Mouse (Mus musculus) granulocyte monocyte progenitor cell, adult 5-6 weeks (primary cell): ENCODE data around the gene A2ml1. TPM values are rescaled to one million over a fixed set of nuclear protein-coding genes. Genes with fewer than 3 reads are reported as not detected.

Source experiments
- ATAC-seq: replicated peaks from 2 replicates; pipeline ENCODE4 v1.8.0; 2016; ENCODE audit warnings: mild to moderate bottlenecking, moderate TSS enrichment, inconsistent platforms; ENCODE audit not compliant: poor library complexity, severe bottlenecking
- total RNA-seq, 2 experiments: library from RNA; stranded (forward) in 1 of 2; stranded (reverse) in 1 of 2; fragments of 200-712, 200-1000 nt in 1 of 2; fragments of >200 nt in 1 of 2; fragmentation: Nextera tagmentation in 1 of 2; gene quantifications; 2 replicates each; pipeline ENCODE4 v1.2.3; 2014 to 2017

Gene A2ml1
- total RNA-seq, 2 experiments from 2014 or later = 7.0 TPM; not detected in 1

- peak; percentile 44; the same call in 1 of the 2 replicates for ATAC-seq
These were observed 27.4 kb downstream of the A2ml1 start for GRCm38 (mm10) chr6:128554049-128554448.

GRCm38 (mm10) chr6:128549463-128550452 lies 31.6 kb downstream of the A2ml1 start:
- ATAC-seq = peak; percentile 35; the same call in 1 of the 2 replicates

- no peak for ATAC-seq
These were observed 32.9 kb downstream of the A2ml1 start for GRCm38 (mm10) chr6:128548532-128548931.

- ATAC-seq = peak; percentile 62
These were observed 36.0 kb downstream of the A2ml1 start for GRCm38 (mm10) chr6:128545402-128545801.

- ATAC-seq = no peak
These were observed 38.2 kb downstream of the A2ml1 start for GRCm38 (mm10) chr6:128543226-128543625.

GRCm38 (mm10) chr6:128535250-128535649 lies 46.2 kb downstream of the A2ml1 start:
- ATAC-seq = no peak

- ATAC-seq = no peak
These were observed 48.1 kb downstream of the A2ml1 start for GRCm38 (mm10) chr6:128533296-128533695.

GRCm38 (mm10) chr6:128532701-128533100 lies 48.7 kb downstream of the A2ml1 start:
- ATAC-seq = no peak

- ATAC-seq = no peak
These were observed 52.9 kb downstream of the A2ml1 start for GRCm38 (mm10) chr6:128528491-128528890.

- ATAC-seq = peak; percentile 75
These were observed 54.3 kb downstream of the A2ml1 start for GRCm38 (mm10) chr6:128527110-128527509.

GRCm38 (mm10) chr6:128526601-128527000 lies 54.8 kb downstream of the A2ml1 start, which contains the start of gene Pzp:
Pzp (minus strand) TSS chr6:128526720.
- ATAC-seq = no peak

- no peak for ATAC-seq
These were observed 55.6 kb downstream of the A2ml1 start for GRCm38 (mm10) chr6:128525801-128526200.

- no peak for ATAC-seq
These were observed 58.0 kb downstream of the A2ml1 start for GRCm38 (mm10) chr6:128523360-128523759.

GRCm38 (mm10) chr6:128519159-128519558 lies 62.2 kb downstream of the A2ml1 start:
- no peak for ATAC-seq

- no peak for ATAC-seq
These were observed 75.7 kb downstream of the A2ml1 start for GRCm38 (mm10) chr6:128505676-128506236.

- no peak for ATAC-seq
These were observed 76.7 kb downstream of the A2ml1 start for GRCm38 (mm10) chr6:128504743-128505142.

- ATAC-seq = no peak
These were observed 86.1 kb downstream of the A2ml1 start for GRCm38 (mm10) chr6:128495346-128495745.

GRCm38 (mm10) chr6:128494646-128495331 lies 86.6 kb downstream of the A2ml1 start:
- ATAC-seq = no peak

GRCm38 (mm10) chr6:128491916-128492315 lies 89.5 kb downstream of the A2ml1 start:
- ATAC-seq = no peak

- no peak for ATAC-seq
These were observed 91.3 kb downstream of the A2ml1 start for GRCm38 (mm10) chr6:128490141-128490540.
